Mouse (Mus musculus): ENCODE measurements around the gene Slc38a2.

- TF ChIP-seq HCFC1 (IDR thresholded peaks at IDR 0.05; ENCODE audit: borderline replicate concordance, insufficient read depth, low read length) (no peak), CHD2 (IDR thresholded peaks at IDR 0.05; ENCODE audit: low read depth, low read length) (no peak), ZC3H11A (IDR thresholded peaks at IDR 0.05; ENCODE audit: borderline replicate concordance, low read depth, low read length) (no peak), MAFK (IDR thresholded peaks at IDR 0.05; ENCODE audit: insufficient read depth, low read depth, low read length) (no peak)
Observed at GRCm38 (mm10) chr15:96715079-96715691, 15.7 kb upstream of the Slc38a2 start.
